Mouse (Mus musculus) forebrain, embryonic 12.5 days (tissue): ENCODE data around the gene Cflar. TPM values are rescaled to one million over a fixed set of nuclear protein-coding genes. Genes with fewer than 3 reads are reported as not detected.
"Not testable (repeated sequence)": the region's sequence is repeated elsewhere in the genome, so short reads cannot be mapped to it uniquely, and the experiment has no call there.

Experiments used
- ATAC-seq: fragments of 200-750 bp; cut with Nextera tagmentation; 2 replicates; pipeline ENCODE4 v1.8.0; 2017; ENCODE audit warnings: moderate TSS enrichment; ENCODE audit not compliant: low FRiP score
- H3K27ac ChIP-seq: fragments of 300-500 bp; sonication (generic); 2 replicates; pipeline ENCODE4 v1.5.1; 2016; ENCODE audit warnings: mild to moderate bottlenecking
- H3K27me3 ChIP-seq: fragments of 300-500 bp; sonication (generic); 2 replicates; pipeline ENCODE4 v1.6.1; 2016; ENCODE audit warnings: mild to moderate bottlenecking
- H3K36me3 ChIP-seq: fragments of 300-500 bp; sonication (generic); replicated peaks from 2 replicates; pipeline ENCODE4 v1.6.1; 2016; ENCODE audit warnings: mild to moderate bottlenecking
- H3K4me1 ChIP-seq: fragments of 300-500 bp; sonication (generic); 2 replicates; pipeline ENCODE4 v1.6.1; 2016
- H3K4me2 ChIP-seq: fragments of 300-500 bp; sonication (generic); 2 replicates; pipeline ENCODE4 v1.6.1; 2016; ENCODE audit warnings: mild to moderate bottlenecking, moderate library complexity
- H3K4me3 ChIP-seq: fragments of 300-500 bp; sonication (generic); replicated peaks from 2 replicates; pipeline ENCODE4 v1.5.1; 2016; ENCODE audit warnings: mild to moderate bottlenecking
- H3K9ac ChIP-seq: fragments of 300-500 bp; sonication (generic); 2 replicates; pipeline ENCODE4 v1.6.1; 2016; ENCODE audit warnings: mild to moderate bottlenecking
- H3K9me3 ChIP-seq: fragments of 300-500 bp; sonication (generic); 2 replicates; pipeline ENCODE4 v1.6.1; 2016
- WGBS: fragments of 180-500 bp; shearing (Covaris S2); methylation state at CpG from one replicate; pipeline ENCODE4 v1.1.7; 2016; 5-methylcytosine and 5-hydroxymethylcytosine counted together
- polyA plus RNA-seq: library from polyadenylated mRNA; unstranded; fragments of >200 nt; fragmentation: Nextera tagmentation; extraction: Ambion mirVana; gene quantifications from 2 replicates; pipeline ENCODE4 v1.2.1, GENCODE M21; 2016

Cflar gene
- 23.8 and 24.8 TPM in 2 replicates for polyA plus RNA-seq

DNA sequence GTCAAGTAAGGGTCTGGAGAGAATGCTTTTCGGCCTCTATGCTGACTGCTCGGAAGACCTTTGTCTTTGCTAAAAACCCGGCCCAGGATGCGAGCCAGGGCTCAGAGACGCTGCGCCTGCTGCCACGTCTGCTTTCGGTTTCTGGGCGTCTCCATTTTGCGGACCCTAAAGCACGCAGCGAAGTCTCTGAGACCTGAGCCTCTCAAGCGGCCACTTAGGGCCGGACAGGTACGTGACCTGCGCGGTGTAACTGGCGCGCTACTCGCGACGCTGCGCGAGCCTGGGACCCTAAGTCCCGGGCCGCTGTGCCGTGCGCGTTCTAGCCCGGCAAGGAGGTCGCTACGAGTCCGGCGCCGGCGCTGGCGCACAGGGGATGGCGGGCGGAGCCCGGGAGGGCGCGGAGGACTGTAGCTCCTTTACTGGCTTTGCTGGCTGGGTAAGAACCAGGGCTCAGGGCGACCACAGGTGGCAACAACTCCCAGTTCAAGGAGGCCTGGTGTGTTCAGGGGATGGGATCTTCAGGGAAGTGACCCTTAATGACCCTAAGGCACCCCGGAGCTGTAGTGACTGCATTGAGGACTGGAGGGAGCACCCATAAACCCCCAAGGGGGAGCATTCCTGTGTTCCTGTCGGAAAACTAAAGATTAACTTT, at the start of gene Cflar:
Gene Cflar, plus strand, starts transcription at position 144 of the 652 bp plus-strand sequence.
- H3K9me3 ChIP-seq = no peaks in the 10 kb centered on the region
- H3K27ac ChIP-seq = peak within 1 kb of the TSS; percentile 90
- no peaks in the 10 kb centered on the region; the same call in 1 of the 2 replicates for H3K36me3 ChIP-seq
- peak within 1 kb of the TSS; percentile 79 for H3K4me2 ChIP-seq
- H3K4me1 ChIP-seq = peaks cover 24% of the 10 kb centered on the region; the same call in 1 of the 2 replicates
- H3K27me3 ChIP-seq = no peaks in the 10 kb centered on the region
- H3K9ac ChIP-seq = peak within 1 kb of the TSS; percentile 75
- ATAC-seq = peak; percentile 86
- under 1% methylated on average over 45 of the region's 45 CpGs for WGBS
- H3K4me3 ChIP-seq = peak within 1 kb of the TSS; percentile 65

DNA sequence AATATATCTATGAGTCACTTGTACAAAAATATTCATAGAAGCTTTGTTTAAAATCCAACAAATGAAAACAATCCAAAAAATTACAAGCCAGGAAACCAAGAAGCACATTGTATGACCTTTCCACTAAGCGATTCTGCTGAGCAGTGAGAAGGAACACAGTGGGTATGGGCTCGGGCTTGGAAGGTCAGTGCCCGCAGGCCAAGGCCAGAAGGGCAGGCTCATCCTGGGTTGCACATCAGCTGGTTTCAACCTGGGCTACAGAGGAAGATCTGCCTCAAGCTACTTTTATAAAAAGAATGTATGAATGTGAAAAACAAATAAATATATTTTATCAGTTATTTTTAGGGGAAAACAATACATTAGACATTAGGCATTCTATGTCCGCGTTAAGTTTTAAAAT, 48.6 kb upstream of the Cflar start:
- ATAC-seq, H3K4me1 ChIP-seq, H3K9me3 ChIP-seq, H3K4me3 ChIP-seq, H3K27ac ChIP-seq, H3K9ac ChIP-seq, H3K27me3 ChIP-seq, H3K36me3 ChIP-seq, H3K4me2 ChIP-seq: not testable (repeated sequence)
- WGBS = 94% methylated on average over 5 of the region's 5 CpGs

DNA sequence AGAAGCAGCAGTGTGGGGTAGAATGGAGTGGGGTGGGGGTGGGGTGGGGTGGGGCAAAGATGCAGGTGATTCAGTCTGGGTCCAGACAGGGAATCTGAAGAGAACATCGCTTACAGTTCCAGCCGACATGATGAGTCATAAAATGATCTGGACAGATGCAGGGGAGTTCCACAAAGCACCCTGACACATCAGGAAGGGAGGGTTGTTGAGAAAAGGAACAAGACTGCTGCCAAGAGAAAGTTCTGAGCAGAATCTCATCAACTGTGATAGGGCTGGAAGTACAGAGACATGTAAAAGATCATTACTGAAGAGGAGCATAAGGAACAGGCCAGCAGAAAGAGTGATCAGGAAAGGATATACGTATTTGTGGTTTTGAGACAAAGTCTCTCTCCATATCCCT, 47.9 kb upstream of the Cflar start:
- ATAC-seq, H3K36me3 ChIP-seq, H3K4me2 ChIP-seq, H3K9me3 ChIP-seq, H3K27ac ChIP-seq, H3K4me3 ChIP-seq, H3K4me1 ChIP-seq, H3K9ac ChIP-seq, H3K27me3 ChIP-seq: not testable (repeated sequence)
- 94% methylated on average over 3 of the region's 3 CpGs for WGBS

DNA sequence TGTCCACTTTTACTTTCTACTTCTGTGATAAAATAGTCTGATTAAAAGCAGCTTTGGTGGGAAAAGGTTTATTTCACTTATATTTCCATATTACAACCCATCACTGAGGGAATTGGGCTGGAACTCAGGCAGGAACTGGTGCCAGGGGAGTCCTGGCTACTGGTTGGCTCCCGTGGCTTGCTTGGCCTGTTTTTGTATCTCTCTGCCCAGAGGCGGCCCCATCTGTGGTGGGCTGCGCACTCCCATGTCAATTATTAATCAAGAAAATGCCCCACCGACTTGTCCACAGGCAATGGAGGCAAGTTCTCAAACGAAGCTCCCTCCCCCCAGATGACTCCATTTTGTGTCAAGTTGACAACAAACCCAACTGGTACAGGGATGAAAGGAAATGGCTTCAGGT, 43.1 kb upstream of the Cflar start:
- Histone ChIP-seq H3K9me3 (no peaks in the 10 kb centered on the region), H3K4me2 (no peak overlapping the region), H3K36me3 (no peaks in the 10 kb centered on the region), H3K9ac (no peak overlapping the region), H3K4me1 (no peaks in the 10 kb centered on the region), H3K27ac (no peak overlapping the region), H3K27me3 (no peaks in the 10 kb centered on the region), H3K4me3 (no peak overlapping the region)
- ATAC-seq = no peak
- WGBS = 88% methylated on average over 5 of the region's 5 CpGs

DNA sequence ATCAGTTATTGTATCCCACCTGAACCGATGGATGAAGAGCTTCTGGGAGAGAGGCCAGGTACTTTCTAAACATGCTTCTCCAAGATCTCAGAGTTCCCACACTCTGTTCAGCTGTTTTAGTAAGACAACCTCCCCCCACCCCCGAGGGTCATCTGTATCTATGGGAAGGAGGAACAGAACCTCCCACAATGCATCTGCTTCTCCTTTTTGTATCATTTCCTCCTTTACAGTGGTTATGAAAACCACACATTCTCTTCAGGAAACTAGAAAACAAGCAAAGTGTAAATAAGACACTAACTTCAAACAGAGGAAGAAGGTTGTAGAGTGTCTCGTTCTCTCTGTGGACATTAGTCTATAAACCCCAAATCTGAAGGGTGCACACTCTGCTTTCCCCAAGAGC, 41.7 kb upstream of the Cflar start:
- not testable (repeated sequence) for H3K4me2 ChIP-seq
- WGBS = 92% methylated on average over 3 of the region's 3 CpGs

DNA sequence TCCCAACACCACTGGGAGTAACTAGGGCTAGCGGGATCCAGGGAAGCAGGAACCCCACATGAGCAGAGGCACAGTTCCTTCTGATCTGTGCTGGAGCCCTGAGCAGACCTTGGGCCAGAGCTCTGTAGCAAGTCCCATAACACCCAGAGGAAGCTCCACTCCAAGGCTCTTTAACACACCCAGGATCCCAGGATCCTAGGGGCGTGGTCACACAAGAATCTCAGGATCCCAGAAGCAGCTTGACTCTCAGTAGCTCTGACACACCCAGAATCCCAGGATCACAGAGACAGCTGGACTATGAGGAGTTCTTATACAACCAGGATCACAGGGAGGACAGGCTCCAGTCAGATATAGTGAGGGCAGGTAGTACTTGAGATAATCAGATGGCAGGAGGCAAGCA, 39.2 kb upstream of the Cflar start:
- H3K4me2 ChIP-seq = no peak overlapping the region
- H3K36me3 ChIP-seq = no peaks in the 10 kb centered on the region
- H3K27me3 ChIP-seq = no peaks in the 10 kb centered on the region
- H3K4me1 ChIP-seq = no peaks in the 10 kb centered on the region
- H3K9me3 ChIP-seq = no peaks in the 10 kb centered on the region
- H3K9ac ChIP-seq = no peak overlapping the region
- no peak overlapping the region for H3K4me3 ChIP-seq
- H3K27ac ChIP-seq = no peak overlapping the region
- WGBS = 89% methylated on average over 2 of the region's 2 CpGs
- no peak for ATAC-seq

More for the DNA sequence above, 41.7 kb upstream of the Cflar start:
- ATAC-seq, H3K4me1 ChIP-seq, H3K27ac ChIP-seq, H3K36me3 ChIP-seq, H3K27me3 ChIP-seq, H3K4me3 ChIP-seq, H3K9me3 ChIP-seq, H3K9ac ChIP-seq: not testable (repeated sequence)

DNA sequence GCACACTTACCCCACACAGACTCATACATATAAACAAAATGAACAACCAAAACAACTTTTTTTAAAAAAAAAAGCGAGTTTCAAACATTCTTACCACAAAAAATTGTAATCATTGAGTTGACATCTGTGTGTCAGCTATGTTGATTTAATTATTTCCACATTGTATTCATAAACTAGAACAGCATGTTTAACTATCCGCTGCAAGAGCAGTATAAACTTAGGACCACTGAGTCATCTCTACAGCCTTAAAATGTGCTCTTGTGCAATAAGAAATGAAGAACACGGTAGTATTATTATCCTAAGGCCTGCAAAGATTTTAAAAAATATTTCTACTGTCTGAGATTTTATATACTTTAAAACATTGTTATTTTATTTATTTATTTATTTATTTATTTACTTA, 36.3 kb upstream of the Cflar start:
- H3K9me3 ChIP-seq = no peaks in the 10 kb centered on the region
- WGBS = 82% methylated on average over 3 of the region's 3 CpGs
- no peak overlapping the region for H3K27ac ChIP-seq
- H3K27me3 ChIP-seq = no peaks in the 10 kb centered on the region
- no peaks in the 10 kb centered on the region for H3K36me3 ChIP-seq
- no peak overlapping the region for H3K4me3 ChIP-seq
- H3K9ac ChIP-seq = no peak overlapping the region
- no peak overlapping the region for H3K4me2 ChIP-seq
- no peak for ATAC-seq
- no peaks in the 10 kb centered on the region for H3K4me1 ChIP-seq

DNA sequence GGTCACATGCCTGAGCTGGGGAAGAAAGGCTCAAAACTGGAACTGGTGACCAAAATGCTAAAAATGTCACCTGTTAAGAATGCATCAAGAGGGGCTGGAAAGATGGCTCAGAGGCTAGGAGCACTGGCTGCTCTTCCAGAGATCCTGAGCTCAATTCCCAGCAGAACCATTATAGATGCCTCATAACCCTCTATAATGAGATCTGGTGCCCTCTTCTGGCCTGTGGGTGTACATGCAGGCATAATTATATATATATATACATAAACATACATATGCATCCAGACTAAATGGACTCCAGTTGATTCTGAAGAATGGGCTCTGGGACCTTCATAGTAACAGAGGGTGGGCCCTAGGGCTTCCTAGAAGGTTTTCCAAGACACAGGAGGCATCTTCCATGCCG, 33.7 kb upstream of the Cflar start:
- H3K4me2 ChIP-seq = no peak overlapping the region
- no peak overlapping the region for H3K27ac ChIP-seq
- ATAC-seq = no peak
- no peak overlapping the region for H3K9ac ChIP-seq
- no peak overlapping the region for H3K4me3 ChIP-seq
- no peaks in the 10 kb centered on the region for H3K36me3 ChIP-seq
- no peaks in the 10 kb centered on the region for H3K27me3 ChIP-seq
- 100% methylated on average over 1 of the region's 1 CpGs for WGBS
- H3K4me1 ChIP-seq = no peaks in the 10 kb centered on the region
- no peaks in the 10 kb centered on the region for H3K9me3 ChIP-seq

DNA sequence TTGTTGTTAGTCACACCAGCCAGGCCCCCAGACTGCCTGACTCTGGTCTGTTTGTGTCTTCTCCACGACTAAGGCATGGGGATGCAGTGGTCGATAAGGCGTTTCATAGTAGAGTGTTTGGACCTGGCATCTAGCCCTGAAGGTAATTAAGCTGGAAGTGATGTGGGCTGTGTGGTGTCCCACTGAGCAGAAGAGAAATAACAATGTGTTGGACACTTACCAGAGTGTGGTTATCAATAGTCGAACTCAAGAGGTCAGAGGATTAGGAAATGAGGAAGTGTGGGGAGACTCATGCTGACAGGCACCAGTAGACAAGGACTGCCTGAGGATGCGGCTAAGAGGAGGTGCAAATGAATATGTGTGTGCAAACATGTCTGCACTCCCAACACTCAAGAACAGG, 32.9 kb upstream of the Cflar start:
- not testable (repeated sequence) for H3K9me3 ChIP-seq

DNA sequence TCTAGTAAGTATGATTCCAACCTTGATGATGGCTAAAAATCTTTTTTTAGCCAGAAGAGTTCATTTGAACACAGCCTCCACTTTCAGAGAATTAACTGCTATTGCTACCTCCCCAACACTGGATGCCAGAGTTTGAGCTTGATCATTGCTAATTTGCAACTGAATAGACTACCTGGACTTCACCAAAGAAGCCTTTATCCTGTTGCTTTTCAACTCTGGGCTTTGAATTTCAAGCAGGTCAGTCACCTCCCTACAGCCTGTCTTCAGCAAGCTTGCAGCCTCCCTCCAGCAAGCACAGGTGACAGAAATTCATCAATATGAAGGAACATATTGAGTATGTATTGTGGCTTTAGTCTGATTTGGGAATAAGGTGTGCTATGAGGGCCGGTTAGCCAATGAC, 21.9 kb upstream of the Cflar start:
- H3K27me3 ChIP-seq = no peaks in the 10 kb centered on the region
- no peak overlapping the region for H3K4me2 ChIP-seq
- no peaks in the 10 kb centered on the region for H3K36me3 ChIP-seq
- no peak overlapping the region for H3K4me3 ChIP-seq
- H3K9me3 ChIP-seq = no peaks in the 10 kb centered on the region
- H3K9ac ChIP-seq = no peak overlapping the region
- no peak overlapping the region for H3K27ac ChIP-seq
- WGBS = 90% methylated on average over 1 of the region's 1 CpGs
- H3K4me1 ChIP-seq = no peaks in the 10 kb centered on the region
- ATAC-seq = no peak

More for the DNA sequence above, 32.9 kb upstream of the Cflar start:
- WGBS = 77% methylated on average over 5 of the region's 5 CpGs
- not testable (repeated sequence) for H3K36me3 ChIP-seq, H3K27me3 ChIP-seq, H3K4me1 ChIP-seq, H3K4me3 ChIP-seq, H3K9ac ChIP-seq, H3K4me2 ChIP-seq, H3K27ac ChIP-seq, ATAC-seq

GRCm38 (mm10) chr1:58690006-58690744, 21.1 kb upstream of the Cflar start:
- no peak overlapping the region for H3K27ac ChIP-seq
- no peaks in the 10 kb centered on the region for H3K36me3 ChIP-seq
- H3K4me2 ChIP-seq = no peak overlapping the region
- no peaks in the 10 kb centered on the region for H3K27me3 ChIP-seq
- H3K9ac ChIP-seq = no peak overlapping the region
- WGBS = 66% methylated on average over 6 of the region's 6 CpGs
- no peaks in the 10 kb centered on the region for H3K9me3 ChIP-seq
- ATAC-seq = no peak
- H3K4me3 ChIP-seq = no peak overlapping the region
- no peaks in the 10 kb centered on the region for H3K4me1 ChIP-seq

DNA sequence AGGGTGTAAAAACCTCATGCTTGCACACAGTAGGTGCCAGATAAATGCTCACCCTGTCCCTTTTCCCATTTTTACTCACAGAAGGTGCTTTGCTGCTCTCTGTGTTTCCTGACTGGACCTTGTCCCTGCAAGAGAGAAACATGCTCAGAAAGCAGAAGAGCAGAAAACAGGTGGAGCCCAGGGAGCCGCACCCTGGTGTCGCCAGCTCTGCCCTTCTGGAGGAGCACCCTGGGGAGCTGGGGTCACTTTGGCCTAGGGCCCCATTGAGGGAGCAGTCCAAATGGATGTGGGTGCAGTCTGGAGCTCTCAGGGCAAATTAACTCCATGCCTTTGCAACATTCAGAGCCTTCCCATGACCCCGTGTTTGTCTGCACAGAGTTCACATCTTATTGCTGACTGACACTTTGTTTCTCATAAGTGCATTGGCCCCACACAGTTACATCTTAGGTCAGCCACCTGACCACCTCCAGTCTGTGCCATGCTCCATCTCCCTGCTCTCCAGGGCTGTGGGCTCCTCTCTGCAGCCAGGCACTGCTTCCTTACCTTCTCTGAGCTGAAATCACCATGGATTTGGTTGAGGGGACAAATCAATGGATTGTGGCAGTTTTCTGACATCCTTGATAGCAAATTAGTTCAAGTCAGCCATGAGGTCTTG, 20.3 kb upstream of the Cflar start:
- ATAC-seq, H3K4me3 ChIP-seq, H3K4me2 ChIP-seq, H3K27ac ChIP-seq, H3K27me3 ChIP-seq, H3K9ac ChIP-seq, H3K36me3 ChIP-seq, H3K9me3 ChIP-seq, H3K4me1 ChIP-seq: not testable (repeated sequence)
- 75% methylated on average over 2 of the region's 3 CpGs for WGBS
